In the genomic region with DNA sequence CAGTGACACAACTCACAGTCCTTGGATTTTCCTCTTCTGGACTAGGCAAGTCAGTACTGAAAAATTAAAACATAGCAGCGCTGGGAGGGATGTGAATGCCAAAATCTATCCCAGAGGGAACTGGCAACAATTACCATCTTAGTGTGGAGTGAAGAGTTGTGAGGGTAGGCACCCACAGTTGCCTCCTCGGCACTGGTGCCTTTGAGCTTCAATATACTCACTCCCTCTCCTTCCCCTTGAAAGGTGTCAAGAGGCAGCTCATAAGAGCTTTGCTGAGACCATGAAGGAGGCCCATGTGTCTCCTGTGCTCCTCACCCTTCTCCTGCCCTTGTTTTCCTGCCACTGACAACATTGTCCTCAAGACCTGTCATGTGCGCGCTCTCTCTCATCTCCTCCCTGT, we compare ENCODE assay signal across 24 mouse cellular contexts. TPM values are rescaled to one million over a fixed set of nuclear protein-coding genes. Genes with fewer than 3 reads are reported as not detected.
"Had no signal": no experiment of that assay in that cellular context is flagged by ENCODE, and none has a peak within 500 bp of the region (broad histone marks: within the 10 kb centered on the region; RNA-seq: fewer than 3 reads in every experiment).

No protein-coding gene starts in this region.

- H3K4me1 ChIP-seq: liver, embryonic 15.5 days; lung, embryonic 15.5 days had no signal

- DNase-seq: kidney, postnatal 10 days; kidney, postnatal 4 days; left cerebral cortex, postnatal 4 days; lung, adult 18-20 months; lung, postnatal 10 days; lung, postnatal 36 days; midbrain, embryonic 14.5 days; right cerebral cortex, adult 18-20 months; right cerebral cortex, postnatal 14 days; right cerebral cortex, postnatal 4 days; thymus, adult 2 months; thymus, postnatal 14 days; thymus, postnatal 4 days had no signal

- H3K9ac ChIP-seq: kidney, embryonic 15.5 days; limb, embryonic 12.5 days; limb, embryonic 15.5 days; liver, embryonic 15.5 days; lung, embryonic 15.5 days; neural tube, embryonic 12.5 days; neural tube, embryonic 15.5 days had no signal

- H3K4me3 ChIP-seq: kidney, embryonic 15.5 days; limb, embryonic 12.5 days; limb, embryonic 15.5 days; liver, embryonic 15.5 days; lung, embryonic 15.5 days; megakaryocyte, embryonic 14.5 days; midbrain, embryonic 10.5 days; neural tube, embryonic 12.5 days; neural tube, embryonic 15.5 days had no signal

- H3K9me3 ChIP-seq: kidney, embryonic 15.5 days; limb, embryonic 12.5 days; limb, embryonic 15.5 days; liver, embryonic 15.5 days; lung, embryonic 15.5 days; midbrain, embryonic 10.5 days; neural tube, embryonic 12.5 days; neural tube, embryonic 15.5 days had no signal

- H3K27ac ChIP-seq: kidney, embryonic 15.5 days; limb, embryonic 12.5 days; limb, embryonic 15.5 days; liver, embryonic 15.5 days; lung, embryonic 15.5 days; midbrain, embryonic 10.5 days; neural tube, embryonic 12.5 days; neural tube, embryonic 15.5 days; stomach, postnatal 0 days had no signal

- H3K36me3 ChIP-seq: kidney, embryonic 15.5 days; limb, embryonic 12.5 days; limb, embryonic 15.5 days; liver, embryonic 15.5 days; lung, embryonic 15.5 days; midbrain, embryonic 10.5 days; neural tube, embryonic 12.5 days; neural tube, embryonic 15.5 days had no signal

- H3K4me2 ChIP-seq: kidney, embryonic 15.5 days; limb, embryonic 12.5 days; limb, embryonic 15.5 days; liver, embryonic 11.5 days; liver, embryonic 15.5 days; lung, embryonic 15.5 days; neural tube, embryonic 12.5 days; neural tube, embryonic 15.5 days had no signal

RNA-seq across cellular contexts. Expression of gene Neurod1, which starts 5.9 kb away (rescaled TPM):
- polyA plus RNA-seq: limb, embryonic 15.5 days; liver, embryonic 15.5 days; lung, embryonic 15.5 days; thymus, adult 2 months had no signal
